Mouse (Mus musculus) left cerebral cortex, adult 18-20 months (tissue): ENCODE measurements at regions not wholly inside any gene's neighbourhood (a gene's known extent, or its start where the extent isn't known, plus 50 kb on each side); places are given as distances from the start of the nearest gene placed in this dataset.

Source experiments
- DNase-seq, 2 experiments: peaks; one replicate each; pipeline ENCODE4 v3.0.0; 2021 to 2022; ENCODE audit warnings: low spot score in 2 of 2, mixed read lengths in 1 of 2

DNA sequence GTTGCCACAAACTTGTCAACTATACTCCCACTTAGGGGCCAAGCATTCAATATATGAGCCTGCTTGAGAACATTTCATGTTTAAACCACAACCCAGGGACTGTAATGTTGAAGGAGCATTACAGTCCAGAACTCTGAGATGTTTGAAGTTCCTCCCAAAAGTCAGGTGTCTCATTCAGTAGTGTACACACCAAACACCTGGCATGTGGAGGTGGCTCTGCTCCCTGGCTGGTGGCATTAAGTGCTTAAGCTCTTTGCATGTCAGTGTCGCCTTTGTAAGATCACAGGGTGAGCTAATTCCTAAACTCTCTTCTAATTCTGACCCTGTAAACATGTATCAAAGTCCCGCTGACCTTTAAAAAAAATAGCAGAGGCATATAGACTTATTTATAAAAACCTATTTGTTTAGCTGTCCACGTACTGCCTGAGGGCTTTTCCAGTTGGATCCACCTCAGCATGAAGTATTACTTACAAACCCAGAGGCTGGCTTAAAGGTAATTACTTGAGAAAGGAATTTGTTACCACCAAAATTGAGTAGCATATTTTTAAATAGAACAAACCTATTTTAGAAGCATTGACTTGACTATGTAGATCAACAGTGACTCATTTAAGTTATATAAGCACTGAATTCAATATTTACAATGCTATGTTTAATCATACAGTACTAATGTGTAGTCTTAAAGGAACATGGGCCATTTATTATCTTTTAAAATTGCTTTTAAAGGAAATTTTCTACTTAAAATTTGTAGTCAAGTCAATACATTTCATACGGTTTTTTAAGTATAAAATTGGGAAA, 276.3 kb upstream of the Fermt1 start:
- no peak for DNase-seq

DNA sequence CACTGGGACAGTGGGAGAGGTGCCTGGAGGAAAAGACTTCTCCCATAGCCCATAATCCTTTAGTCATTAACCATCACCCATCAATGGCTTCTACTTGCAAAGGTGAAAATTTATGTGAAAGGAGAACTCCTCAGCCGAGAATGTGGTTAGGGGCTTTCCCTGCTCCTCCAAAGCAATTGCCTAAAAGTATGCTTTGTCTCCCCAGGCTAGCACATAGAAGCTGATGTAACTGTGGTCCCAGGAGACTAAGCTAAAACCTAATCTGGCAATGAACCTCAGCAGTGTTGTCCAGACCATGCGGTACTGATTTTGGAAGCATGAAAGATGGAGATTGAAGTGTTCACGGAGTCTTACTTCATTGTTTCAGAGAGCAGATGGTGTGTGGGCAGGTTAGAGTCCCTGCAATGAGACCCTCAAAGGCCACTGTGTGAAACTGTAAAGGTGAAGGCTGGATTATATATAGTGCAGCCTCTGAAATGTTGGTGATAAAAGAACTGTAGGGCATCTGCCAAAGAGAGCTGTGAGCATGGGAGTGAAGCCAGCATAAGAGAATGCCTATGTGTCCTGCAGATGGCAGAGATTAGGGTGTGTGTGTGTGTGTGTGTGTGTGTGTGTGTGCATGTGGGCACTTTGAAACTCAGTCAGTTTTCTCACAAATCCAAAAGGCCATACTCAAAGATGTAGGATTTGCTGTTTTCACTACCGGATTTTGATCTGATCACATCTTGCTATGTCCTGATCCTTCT, 289.6 kb upstream of the Fermt1 start:
- DNase-seq, result peak; percentile 2 to 8

DNA sequence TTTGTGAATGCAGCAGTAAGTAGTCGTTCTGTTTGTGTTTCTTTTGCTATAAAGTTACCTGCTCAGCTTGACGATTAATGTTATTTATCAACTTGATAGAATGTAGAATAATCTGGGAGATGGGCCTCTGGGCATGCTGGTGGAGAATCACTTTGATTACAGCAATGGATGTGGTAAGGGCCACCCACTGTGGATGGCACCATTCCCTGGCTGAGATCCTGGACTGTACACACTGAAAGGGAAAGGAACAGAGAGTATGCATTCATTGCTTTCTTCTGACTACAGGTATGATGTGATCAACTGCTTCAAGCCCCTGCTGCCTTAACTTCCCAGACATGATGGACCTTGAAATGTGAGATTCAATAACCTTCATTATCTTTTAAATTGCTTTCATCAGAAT, 299.8 kb upstream of the Bmp2 start:
- no peak for DNase-seq

DNA sequence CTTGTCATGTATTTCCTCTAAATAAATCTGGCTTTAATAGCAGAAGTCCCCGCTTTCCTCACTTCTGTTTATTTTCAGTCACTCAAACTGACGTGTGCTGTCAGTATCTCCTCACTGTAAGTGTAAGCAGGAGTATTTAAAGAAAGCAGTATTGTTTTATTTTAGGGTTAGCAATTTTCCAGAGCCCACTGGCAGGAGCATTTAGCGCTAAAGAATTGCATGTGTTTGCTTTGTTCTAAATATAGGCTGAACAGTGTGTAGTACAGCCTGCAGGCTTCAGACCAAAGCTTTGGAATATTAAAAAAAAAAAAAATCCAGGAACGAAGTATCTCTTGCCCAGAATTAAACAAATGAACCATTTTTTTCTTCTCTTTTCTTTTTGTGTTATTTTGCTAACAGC, 277.5 kb upstream of the Bmp2 start:
- DNase-seq, result no peak

DNA sequence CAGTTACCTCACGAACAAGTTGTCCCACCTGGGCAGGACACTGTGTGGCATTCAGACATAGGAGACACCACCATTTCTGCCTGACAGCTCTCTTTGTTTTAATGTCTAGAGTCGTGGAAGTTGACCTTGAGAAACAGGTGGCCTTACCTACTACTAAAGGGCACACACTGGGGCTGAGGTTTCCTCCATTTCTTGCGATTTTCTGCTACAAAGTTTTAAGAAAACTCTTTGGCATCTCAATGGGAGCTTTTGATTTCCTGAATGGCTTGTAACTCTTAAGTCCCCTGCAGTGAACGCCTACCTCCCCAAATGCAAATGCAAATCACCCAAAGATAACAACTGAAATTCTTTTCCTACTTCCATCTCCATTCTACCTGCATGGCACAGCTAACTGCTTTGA, 273.4 kb upstream of the Bmp2 start:
- no peak for DNase-seq

DNA sequence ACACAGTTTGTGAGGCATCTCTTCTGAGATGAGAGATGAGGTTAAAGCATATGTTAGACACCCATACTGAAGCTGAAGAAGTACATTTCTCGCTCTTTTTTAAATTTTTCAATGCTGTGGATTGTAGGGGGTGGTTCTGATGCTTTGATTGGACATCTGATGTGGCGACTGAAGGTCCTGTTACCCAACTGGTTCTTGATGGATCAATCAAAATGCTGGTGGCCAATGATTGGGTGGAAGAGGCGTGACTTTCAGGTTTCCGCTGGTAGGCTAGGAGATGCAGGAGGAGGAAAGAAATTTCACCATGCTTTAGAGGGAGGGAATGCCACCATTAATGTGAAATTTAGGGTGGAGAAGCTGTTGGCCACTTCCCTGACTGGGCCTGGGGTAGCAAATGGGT, 272.7 kb upstream of the Bmp2 start:
- no peak for DNase-seq

DNA sequence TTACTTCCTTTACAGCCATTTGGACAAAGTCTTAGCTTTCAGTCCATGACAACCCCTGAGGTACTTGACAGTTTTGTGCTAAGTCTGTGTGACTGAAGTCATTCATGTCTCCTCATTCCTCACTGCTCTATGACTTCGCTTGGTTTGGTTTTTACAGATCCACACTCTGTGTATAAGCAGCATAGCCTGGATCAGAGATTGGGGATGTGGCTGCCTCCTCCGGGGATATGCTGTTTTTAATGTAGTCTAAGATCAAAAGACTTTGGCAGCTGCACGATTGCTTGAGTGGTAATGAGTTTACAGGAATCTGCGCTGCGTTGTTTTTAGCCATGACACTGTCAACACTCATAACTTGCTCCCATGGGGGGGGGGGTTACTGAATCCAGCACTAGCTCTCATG, 269.3 kb upstream of the Bmp2 start:
- no peak for DNase-seq

DNA sequence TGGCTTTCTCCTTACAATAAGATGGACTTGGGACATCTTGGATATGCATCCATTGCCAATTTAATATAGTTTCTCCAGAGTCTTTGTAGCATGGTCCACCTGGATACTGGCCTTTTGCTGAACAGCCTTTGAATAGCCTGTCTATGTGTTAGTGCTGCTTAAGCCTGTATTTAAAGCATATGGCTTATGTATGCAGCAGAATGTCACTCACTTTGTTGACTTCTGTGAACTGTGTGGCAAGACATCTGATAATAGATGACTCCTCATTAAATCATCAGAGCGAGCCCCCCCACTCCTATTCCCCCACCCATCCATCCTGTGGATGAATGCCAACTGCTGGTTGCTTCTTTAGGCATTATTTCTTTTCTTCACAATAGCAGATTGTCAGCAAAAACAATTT, 268.2 kb upstream of the Bmp2 start:
- no peak for DNase-seq

DNA sequence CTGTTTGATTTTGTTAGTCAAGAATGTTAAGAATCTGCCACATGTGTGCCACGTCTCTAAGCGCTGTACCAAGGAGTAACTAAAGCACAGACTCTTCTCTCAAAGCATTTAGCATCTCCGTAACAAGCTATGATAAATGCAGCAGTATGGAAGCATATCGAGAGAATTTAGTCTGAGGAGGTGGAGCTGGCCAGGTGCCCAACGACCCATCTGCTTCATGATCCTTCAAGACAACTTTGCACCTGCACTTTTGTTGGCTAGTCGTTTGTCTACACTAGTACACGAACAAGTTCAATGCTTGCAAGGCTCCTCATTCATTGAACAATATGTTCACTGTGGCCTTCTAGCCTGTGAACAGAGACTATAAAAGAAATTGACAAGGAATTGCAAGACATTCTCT, 257.8 kb upstream of the Bmp2 start:
- DNase-seq, result peak; percentile 5 to 43

DNA sequence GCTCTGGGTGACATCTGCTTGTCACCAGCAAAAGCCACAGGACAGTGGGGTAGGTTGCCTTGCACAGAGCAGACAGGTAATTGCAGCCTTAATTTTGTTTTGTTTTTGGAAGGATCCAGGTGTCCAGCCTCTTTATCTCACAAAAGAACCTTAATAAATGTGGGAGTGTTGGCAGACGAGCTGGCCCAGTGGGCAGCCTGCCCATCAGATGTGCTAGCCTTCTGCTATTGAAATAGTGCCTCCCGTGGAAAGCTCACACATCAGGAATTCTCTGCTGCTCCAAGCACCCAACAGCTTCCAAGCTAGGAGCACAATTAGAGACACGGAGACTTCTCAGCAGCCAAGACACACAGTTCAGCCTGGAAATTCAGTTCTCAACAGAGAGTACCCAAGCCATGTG, 246.0 kb upstream of the Bmp2 start:
- DNase-seq, result peak; percentile 4 to 7

DNA sequence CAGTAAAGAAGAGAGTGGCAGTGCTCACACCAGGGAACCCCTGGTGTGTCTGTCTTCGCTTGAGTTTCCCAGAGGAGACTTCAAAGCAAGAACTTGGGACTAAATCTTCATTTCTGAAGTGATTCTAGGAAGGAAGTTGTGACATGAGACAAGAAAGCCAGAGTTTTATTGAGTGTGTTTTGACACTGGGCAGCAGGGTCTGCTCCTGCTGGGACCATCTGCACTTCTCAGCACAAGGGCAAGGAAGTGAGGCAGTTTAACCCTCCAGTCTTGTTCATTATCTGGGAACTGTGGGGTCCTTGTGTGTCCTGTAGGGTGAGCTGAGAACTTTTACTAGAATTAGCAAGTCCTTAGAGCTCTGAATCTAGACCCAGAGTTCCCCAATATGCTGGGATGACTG, 241.0 kb upstream of the Bmp2 start:
- DNase-seq, result no peak

DNA sequence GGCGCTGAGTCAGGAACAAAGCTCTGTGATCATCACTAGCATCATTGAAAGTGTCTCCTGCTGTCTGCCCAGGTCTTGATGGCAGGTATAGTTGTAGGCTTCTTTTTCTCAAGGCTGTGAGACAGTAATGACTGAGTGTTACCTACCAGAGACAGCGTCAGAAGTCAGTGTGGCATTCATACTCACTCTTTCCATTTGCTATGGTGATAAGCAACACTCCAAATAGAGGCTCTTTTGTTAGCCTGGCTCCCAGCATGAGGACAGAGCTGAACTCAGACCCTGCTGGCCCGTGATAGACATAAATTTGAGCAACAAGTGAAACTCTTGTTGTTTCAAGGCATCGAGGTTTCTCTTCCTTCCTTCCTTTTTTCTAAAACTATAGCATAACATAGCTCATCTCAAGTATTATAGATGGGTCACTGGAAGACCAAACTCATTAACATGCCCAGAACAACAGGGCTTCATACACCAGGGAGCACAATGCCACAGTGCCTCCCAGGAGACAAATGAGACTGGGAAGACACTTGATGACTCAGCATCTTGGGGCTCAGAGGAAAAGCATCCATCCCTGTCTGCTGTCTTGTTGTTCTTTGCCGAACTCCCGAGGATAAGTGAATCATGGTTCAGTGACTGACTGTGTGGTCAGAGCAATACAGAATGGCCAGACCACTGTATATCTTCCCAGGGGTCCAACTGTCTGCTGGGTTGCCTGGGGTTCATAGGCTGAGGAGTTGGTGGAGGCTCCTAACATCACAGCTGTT, 225.5 kb upstream of the Bmp2 start:
- DNase-seq, result no peak

DNA sequence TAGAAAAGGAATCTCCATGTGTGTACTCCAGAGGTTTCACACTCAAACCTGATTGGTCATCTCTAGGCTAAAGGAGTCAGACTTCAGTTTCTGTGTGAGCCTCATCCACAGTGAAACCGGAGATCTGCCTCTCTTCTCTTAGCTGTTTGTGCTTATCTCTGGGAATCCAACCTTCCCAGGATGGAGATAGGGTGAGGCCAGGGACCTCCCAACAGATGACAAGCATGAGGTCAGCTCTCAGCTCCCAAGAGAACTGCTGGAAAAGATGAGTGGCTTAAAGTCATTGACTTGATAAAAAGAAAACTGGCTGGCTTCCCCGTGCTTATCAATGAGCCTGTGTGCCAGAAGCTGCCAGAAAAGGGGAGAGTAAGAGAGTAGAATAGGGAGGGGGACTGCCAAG, 224.3 kb upstream of the Bmp2 start:
- no peak for DNase-seq

DNA sequence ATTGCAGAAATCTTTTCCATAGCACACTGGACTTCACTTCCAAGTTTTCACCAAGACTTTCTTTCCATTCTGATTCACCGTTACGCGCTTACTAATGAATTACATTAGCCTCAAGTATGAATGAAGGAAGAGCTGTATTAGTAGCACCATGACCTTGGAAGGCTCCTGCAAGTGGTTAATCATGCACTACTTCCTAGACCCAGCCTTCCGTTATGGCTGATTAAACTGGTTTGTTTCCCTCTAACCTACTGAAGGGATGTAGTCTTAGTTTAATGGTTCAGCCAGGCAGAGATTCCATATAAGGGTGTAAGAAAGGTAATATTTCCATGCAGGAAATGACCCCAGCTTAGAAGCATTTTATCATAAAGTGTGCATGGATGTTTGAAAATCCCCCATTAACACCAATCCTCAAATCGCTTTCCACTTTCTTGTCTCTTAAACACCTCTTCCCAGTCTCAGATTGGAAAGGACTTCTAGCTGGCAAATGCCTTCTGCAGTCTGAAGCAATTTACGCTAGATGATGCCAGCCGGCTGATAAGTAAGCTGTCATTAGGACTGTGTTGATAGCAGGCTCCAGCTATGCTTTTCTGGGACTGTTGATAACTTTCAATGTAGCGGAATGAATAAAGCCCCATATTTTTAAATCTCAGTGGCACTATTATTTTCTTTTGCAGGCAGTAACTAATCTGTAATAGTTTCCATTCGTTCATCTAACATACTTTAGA, 215.6 kb upstream of the Bmp2 start:
- DNase-seq, result no peak

DNA sequence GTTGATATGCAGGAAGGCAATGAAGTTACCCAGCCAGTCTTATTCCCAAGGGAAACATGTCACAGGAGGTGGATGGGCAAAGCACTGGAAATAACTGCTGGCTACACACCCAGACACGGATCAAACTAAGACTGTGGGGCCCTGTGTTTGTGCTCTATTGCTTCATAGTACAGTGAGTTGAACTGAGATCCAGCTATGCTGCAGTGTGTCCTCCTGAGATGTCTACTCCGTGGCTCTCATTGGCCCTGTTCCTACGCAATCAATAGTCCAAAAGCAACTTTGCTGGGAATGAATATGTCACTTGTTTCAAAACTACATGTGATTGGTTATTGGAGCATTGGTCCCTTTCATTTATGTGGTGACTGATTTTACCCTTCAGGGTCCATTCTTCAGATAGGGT, 213.8 kb upstream of the Bmp2 start:
- no peak for DNase-seq

DNA sequence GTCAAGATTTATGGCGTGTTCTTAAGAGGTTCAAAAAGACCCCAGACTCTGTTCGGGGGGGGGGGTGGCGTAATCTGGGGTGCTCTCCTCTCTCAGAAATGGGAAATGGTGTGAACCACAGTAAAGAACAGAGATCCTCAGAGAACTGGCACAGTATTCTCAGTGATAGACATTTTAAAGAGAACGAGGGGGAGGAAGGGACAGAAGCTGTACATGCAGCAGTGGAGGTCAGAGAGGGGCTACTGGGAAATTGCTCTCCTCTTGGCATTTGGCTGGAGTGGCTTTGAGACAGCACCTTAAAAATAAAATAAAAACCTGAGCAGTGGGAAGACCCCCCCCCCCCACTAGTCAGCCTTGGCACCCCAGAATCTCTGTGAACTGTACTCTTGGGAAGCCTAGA, 210.6 kb upstream of the Bmp2 start:
- no peak for DNase-seq

DNA sequence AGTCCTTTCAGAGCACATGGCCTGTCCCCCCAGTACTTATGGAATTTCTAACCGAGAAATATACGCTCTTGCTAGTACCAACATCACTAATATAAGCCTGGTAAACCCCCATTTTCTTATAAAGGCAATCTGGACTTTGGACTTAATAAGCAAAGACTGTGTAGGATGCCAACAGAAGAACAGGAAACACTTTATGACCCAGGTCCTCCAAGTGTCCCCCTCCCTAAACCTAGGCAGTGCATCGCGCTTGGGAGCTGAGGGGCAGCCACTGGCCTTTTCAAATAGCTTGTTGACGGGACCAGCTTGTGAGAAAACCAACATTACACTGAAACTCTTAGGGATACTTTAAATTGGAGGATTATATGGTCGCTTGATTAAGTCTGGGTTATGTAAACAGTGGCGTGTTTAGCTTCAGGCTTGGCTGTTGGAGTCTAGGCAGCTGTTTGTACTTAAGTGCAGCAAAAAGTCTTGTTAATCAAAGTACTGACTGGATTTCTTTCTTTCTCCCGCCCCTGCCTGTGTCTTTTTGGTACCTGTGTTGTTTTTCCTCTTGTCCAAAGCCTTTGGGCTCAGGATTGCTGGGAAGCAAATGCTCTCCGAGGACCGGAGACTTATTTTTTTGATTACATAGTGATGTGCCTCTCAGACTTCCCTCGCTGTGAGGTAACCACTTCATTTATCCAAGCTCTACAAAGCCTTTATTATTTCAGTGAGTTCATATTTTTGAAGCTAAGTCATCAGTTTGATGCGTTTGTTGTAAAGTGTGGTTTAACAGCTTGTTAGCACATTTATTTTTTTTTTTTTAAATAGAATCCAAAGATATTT, 205.8 kb upstream of the Bmp2 start:
- no peak for DNase-seq

DNA sequence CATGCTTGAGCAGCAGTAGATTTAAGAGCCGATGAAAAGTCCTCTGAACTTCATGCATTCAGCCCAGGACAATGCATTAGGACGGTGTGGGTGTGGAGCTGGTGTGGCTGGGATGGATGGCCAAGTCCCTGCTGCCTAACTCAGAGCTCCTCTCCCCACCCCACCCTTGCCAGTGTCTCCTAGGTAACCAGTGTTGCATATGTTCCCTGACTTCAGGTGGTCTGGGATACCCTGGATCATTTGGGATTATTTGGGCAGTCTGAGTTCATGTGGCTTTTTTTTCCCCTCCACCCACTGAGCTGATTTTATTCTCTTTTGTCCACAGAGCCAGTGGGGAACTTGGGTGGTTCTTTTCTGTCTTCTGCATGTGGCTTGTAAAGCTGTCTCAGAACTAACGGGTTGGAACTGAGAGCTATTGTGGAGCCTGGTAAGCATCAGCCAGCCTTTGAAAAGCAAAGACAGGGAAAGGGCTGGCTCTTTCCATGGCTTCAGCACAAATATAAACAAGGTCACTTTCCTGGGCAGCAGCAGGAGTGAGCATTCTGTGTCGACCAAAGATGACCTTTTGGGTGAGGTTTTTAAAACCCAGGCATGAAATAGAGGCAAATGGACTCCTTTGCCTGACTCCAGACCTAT, 205.1 kb upstream of the Bmp2 start:
- no peak for DNase-seq

DNA sequence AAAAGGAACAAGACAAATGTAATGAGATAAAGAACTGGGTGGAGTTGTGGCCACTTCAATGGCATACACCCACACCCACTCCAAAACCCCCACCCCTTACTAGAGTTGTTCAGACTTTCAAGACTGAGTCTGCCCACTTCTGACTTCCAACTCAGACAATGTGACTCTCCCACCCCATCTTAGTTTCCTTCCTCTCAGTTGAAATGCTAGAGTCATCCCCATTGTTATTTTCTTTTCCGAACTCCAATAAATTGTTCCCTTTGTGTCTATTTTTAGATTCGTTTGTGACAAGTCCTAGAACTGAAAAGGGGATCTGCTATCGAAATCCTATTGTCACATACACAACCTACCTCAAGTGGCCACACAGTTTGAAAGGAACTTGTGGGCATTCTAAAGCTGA, 200.7 kb upstream of the Bmp2 start:
- no peak for DNase-seq

DNA sequence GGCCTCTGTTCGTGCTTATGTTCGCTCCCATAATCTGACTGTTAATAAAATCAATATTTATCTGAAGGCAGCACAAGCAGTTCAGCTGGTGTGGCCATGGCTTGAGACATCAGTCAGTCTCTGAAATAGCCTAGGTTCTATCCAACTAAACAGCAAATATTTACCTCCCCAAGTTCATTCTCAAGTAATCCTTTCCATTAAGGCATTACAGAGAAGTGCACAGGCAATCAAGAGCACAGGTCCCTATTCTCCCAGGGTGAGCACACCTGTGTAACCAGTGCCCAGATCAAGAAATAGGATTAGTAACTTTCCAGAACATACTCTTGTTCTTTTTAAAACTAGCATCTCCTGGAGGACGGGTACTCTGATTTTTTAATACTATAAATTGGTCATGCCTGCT, 199.2 kb upstream of the Bmp2 start:
- no peak for DNase-seq
